Mouse (Mus musculus) myocyte (in vitro differentiated cells): ENCODE results near the gene Gm49373.

Experiments used
- E2F4 ChIP-seq: IDR thresholded peaks from one replicate; pipeline ENCODE4 v1.6.1; 2011; ENCODE audit warnings: mild to moderate bottlenecking, control low read depth, moderate library complexity; ENCODE audit not compliant: insufficient read depth
- MYOD1 ChIP-seq, 3 experiments: IDR thresholded peaks; one replicate each; pipeline ENCODE4 v1.6.1; 2011; ENCODE audit warnings: control low read depth in 2 of 3, low read depth in 2 of 3, mild to moderate bottlenecking in 2 of 3, moderate library complexity in 1 of 3; ENCODE audit not compliant: insufficient read length in 2 of 3, control insufficient read depth in 1 of 3
- MYOG ChIP-seq, 3 experiments: IDR thresholded peaks; one replicate each; pipeline ENCODE4 v1.6.1; 2011; ENCODE audit warnings: control low read depth in 2 of 3, low read depth in 2 of 3, mild to moderate bottlenecking in 2 of 3; ENCODE audit not compliant: insufficient read length in 2 of 3, control insufficient read depth in 1 of 3, insufficient read depth in 1 of 3
- POLR2A ChIP-seq: IDR thresholded peaks from one replicate; pipeline ENCODE4 v1.6.1; 2011; ENCODE audit warnings: low read depth, mild to moderate bottlenecking, control low read depth, moderate library complexity; ENCODE audit not compliant: insufficient read length
- POLR2AphosphoS2 ChIP-seq: IDR thresholded peaks from one replicate; pipeline ENCODE4 v1.6.1; 2011; ENCODE audit warnings: low read depth, control low read depth; ENCODE audit not compliant: insufficient read length
- REST ChIP-seq: IDR thresholded peaks from one replicate; pipeline ENCODE4 v1.6.1; 2011; ENCODE audit warnings: mild to moderate bottlenecking, control low read depth, moderate library complexity; ENCODE audit not compliant: insufficient read depth, insufficient read length
- TCF12 ChIP-seq: IDR thresholded peaks from one replicate; pipeline ENCODE4 v1.6.1; 2011; ENCODE audit warnings: mild to moderate bottlenecking, control low read depth; ENCODE audit not compliant: poor library complexity, insufficient read depth, severe bottlenecking
- TCF3 ChIP-seq: IDR thresholded peaks from one replicate; pipeline ENCODE4 v1.6.1; 2011; ENCODE audit warnings: low read depth, control low read depth; ENCODE audit not compliant: insufficient read length
- USF1 ChIP-seq: IDR thresholded peaks from one replicate; pipeline ENCODE4 v1.6.1; 2011; ENCODE audit warnings: low read depth, mild to moderate bottlenecking, control low read depth, moderate library complexity

DNA sequence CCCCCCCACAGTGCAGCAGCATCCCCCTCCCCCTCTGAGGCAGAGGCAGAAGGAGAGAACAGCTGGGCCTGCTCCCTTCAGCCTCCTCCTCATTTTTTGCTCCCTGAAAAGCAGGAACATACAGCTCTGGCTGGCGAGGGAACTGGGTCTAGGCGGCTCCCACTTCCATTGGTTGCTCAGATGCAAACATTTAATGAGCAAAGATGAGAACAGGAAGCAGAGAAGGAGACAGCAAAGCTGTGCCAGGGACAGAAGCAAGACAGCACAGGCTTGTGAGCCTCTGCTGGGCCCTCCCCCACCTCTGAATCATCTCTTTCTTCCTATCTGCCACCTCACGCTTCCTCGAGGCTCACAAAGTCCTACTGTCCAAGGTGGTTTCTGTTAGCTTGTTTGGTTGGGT, 31.6 kb downstream of the Gm49373 start:
- TF ChIP-seq MYOG (IDR thresholded peaks at IDR 0.05; ENCODE audit: control insufficient read depth in 1 of 3, insufficient read depth in 1 of 3, insufficient read length in 2 of 3, low read depth in 2 of 3): no peak
- TF ChIP-seq POLR2A: no peak
- TF ChIP-seq POLR2AphosphoS2: no peak
- TF ChIP-seq TCF12: no peak
- no peak for TF ChIP-seq MYOD1 (IDR thresholded peaks at IDR 0.05; ENCODE audit: control insufficient read depth in 1 of 3, insufficient read length in 2 of 3, low read depth in 2 of 3)
- TF ChIP-seq TCF3: no peak
- no peak for TF ChIP-seq E2F4
- TF ChIP-seq REST: no peak
- TF ChIP-seq USF1: no peak
